Mouse (Mus musculus) R1 (cell line): ENCODE measurements around the gene Prune1.

Experiments used
- DNase-seq: peaks from one replicate; pipeline ENCODE4 v3.0.0-alpha.2; 2018; ENCODE audit warnings: low read depth, low spot score

Prune1 gene

DNA sequence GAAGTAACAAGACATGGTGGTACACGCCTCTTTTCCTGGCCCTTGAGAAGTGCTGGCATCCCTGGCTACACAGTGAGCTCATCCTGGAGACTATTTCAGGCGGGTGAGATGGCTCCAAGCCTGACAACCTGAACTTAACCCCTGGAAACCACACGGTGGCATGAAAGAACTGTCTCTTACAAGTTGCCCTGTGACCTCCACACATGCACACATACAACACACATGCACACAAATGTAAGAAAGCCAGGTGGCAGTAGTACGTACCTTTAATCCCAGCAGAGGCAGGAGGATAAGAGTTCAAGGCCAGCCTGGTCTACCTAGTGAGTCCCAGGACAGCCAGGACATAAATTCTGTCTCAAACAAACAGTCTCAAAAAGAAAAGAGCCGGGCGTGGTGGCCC is 42.9 kb downstream of the Prune1 start:
- peak; percentile 70 for DNase-seq

DNA sequence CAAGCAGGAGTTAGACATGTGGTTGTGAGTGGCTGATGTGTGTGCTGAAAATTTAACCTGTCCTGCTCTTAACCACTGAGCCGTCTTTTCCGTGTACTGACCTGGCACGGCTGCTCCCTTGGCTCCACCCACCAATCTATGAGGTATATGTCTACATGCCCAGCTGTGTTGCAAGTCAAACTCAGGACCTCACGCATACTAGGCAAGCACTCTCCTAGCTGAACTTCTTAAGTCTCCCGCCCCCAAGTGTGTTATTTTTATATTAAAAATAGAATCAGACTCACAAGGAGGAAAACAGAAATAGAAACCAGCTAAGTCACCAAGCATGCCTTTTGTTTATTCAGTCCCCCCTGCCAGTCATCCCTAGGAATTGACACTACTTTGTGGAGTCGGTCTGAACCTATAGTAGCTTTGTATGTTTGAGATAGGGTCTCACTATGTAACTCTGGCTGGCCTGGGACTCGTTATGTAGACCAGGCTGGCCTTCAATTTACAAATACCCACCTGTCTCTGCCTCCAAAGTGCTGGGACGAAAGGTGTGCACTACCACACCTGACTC is 44.3 kb downstream of the Prune1 start:
- DNase-seq: no peak

DNA sequence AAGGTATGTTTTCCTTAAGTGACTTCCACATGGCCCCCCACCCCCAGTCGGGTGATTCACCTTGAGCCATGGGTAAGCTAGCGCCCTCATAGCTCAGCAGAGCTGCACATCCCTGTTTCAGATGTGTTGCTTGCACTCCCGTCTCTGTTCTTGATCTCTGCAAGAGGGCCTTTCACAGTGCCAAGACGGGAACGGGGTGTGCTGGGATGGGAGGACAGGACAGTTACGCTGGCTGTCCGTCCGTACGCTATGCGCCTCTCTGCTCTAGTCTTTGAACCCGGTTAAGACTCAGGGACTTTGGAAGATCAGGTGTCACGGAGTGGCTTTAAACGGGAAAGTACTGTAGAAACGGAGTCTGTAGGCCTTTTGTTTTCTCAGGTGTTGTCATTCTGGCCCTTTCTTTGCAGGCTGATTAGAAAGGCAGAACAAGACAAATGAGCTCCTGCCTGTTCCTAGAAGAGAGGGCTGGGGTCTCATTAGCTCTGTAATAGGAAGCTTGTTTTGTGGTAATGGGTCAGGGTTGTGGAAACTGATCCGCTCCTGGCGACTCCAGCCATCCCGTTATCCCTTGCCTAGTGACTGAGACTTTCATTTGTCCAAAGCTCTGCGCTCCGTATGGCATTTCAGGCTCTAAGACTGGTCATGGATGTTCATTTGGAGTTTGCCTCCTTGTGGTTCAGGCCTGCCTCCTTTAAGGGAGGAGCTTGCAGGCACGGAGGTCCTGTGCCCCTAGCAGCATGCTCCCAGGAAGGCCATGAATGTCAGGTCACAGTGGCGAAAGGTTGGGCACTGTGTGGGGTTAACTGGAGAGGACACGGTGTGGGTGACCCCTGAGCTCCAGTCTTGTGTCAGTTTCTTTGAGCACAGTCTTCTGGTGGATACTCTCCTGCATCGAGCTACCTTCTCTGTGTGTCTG is 46.2 kb downstream of the Prune1 start:
- peak; percentile 29 for DNase-seq

DNA sequence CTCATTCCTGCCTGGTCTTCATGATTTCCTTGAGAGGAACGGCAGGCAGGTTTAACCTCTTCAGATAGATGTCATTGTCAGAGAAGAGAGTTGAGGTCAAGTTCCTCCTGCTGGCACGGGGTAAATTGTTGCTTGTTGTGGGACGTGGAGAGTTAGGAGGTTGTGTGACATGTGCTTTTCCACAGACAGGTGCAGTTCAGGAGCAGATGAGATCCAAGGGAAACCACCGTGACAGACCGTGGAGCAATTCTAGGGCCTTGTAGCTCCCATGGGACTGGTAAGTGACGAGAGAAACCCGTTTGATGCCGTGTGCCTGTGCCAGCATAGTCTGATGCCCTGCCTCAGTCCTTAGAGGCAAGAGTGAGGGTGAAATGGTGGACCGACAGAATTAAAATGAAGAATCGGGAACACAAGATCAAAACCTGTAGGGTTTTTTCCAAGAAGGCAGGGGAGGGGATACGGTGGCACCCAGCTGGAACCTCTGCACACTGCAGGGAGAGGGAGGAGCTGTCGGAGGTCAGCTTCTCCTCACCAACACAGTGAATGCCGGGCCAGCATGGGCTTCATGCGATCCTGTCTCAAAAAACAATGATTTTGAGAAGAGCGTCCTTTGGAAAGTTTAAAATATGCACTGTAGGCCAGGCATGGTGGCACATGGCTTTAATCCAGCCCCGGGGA is 48.4 kb downstream of the Prune1 start:
- peak; percentile 20 for DNase-seq

DNA sequence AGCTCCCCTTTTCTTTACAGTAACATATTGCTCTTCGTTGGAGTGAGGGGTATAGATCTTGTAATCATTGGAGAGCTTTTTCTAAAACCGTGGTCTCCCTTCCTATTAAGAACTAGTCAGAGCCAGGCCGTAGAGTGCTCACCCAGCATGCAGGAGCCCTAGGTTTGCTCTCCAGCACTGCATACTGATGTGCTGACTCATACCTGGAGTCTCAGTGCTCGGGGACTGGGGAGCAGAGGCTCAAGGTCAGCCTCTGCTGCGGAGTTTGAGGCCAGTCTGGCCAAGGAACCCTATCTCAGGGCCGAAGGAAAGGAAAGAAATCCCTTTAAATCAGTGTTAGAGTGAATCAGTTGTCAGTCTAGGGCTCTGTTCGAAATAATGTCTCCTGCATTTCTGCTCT is 49.1 kb downstream of the Prune1 start:
- DNase-seq: peak; percentile 81

DNA sequence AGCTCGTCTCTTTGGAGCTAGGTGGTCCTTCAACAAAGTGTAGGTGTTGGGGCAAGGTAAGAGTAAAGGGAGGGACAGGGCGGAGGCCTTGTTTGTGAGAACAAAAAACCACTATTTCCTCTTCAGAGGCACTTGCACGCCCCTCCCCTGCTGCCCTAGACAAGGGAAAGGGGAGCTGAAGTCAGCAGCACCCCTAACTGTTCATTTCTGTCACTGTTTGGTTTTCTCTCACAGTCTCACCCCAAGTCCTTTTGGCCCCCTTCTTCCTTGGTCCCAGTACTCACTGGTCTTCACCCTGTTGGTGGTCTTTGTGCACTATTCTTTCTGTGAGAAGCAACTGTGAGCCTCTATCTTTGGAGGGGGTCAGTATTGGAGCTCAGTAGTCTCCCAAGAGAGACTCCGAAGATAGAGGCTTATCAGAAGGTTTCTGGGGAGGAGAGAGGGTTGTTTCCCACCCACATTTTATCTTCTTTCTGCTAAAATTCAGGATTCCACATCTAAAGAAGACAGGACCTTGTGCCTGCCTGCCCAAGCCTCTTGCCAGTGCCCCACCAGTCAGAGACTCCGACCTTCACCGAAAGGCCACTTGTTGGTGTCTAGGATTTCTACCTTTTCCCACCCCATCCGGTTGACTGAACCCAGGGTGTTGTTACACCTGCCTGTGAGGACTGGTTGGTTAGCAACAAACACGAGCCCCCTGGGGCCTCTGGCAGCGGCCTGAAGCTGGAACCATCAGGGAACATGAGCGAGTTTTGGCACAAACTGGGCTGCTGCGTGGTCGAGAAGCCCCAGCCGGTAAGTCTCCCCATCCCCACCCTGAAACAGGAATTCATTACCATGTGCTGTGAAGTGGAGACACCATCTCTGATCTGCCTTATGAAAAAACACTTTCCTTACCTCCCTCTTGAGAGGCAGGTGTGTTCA is 50.3 kb downstream of the Prune1 start, which contains the start of gene Mllt11:
TSS of gene Mllt11 (minus strand) at position 874 of the 924 bp plus-strand sequence.
- peak; percentile 32 for DNase-seq

DNA sequence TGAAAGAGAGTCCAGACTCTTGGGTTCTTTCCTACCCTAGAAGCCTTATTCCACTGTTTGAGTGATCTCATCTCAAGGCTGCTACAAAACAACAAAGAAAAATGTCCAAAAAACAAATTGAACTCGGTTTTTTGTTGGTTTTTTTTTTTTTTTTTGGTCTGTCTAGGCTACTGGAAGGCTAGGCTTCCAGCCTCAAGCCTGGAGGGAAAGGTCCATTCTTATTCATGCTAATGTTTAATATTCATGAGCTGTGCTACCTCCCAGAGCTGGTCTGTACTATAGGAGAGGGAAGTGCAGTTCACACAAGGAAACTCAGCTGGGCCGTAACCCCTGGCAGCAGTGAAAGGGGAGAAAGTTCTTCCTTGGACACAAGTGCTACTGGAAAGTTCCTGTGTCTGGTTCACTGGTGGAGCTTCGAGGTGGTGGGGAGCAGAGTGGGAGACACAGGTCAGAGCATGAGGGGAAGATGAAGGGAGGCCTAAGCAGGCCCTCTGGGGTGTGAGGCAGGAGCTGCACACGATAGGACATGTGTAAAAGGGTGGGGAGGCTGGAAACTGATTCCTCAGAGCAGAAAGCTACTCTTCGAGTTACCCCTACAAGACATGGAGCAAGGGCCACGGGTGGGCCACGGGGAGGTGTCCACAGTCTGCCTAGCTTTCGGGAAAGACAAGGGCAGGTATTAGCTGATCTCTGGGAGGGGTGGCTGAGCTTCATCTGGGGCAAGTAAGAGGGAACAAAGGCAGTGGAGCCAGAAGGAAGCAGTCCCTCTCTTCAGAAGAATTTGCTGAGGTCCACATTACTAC is 51.2 kb downstream of the Prune1 start:
- peak; percentile 89 for DNase-seq

DNA sequence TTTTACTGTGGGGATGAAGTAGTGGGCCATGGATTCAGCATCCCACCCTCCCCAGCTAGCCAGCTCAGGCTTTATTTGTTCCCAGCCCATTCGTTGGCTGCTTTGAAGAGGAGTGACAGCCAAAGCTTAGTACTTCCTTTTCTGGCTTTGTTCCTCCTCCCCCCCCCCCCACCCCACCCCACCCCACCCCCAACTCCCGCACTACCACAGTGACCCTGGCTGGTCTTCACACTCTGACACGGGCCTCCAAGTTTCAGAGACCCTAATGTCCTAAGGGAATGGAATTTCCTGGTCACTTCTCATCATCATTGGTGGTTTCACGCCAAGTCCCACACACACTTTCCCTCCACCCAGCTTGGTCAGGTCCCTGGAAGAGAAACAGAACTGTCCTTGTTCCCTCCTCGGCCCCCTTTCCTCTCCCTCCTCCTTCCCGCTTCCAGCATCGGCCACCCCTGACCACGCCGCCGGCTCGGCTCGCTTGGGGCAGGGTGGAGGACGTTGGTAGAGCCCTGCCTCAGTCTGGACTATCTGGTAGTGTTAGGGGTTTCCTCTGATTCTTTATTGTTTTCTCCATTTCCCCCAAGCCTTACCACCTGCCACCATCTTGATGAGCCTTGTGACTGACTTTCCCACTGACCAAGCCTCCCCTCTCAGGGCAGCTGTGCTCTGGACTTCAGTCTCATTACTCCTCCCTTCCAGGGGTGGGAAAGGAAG is 51.9 kb downstream of the Prune1 start:
- no peak for DNase-seq

DNA sequence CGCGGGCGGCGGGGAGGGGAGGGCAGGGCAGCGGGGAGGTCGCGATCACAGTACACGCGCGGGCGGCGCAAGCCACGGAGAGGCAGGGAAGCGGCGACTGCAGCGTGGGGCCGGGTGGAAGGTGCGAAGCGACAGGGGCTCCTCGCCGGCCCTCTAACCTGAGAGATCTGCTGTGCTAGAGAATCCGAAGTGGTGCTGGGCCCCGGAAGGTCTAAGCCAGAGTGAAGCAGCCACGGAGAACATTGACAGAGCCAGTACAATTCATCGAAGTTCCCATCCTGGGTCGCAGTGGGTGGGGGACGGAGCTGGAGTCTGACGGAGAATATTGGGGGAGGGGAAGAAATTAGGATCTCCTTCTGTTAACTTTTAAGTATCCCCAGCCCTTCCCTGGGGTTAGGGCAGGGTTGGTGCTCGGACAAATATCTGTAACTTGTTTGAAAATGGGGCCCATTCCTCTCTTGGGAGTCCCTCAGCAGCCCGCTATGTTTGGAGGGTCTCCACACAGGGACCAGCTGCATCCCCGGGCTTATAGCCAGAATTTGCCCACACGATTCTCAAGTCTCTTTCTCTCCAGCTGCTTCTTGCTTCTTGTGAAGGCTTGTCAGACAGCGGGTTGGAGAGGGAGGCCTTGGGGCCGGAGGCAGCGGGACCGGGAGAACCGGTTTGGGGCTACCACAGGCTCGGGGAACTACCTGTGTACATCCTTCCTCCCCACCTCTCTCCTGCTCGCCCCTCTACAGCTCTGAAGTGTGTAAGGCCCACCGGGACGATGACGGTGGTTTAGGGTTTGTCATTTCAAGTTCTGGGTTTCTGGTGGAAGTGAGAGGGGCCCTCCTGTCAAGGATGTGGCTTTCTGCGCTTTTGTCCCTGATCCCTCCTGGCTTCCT is 52.7 kb downstream of the Prune1 start:
- DNase-seq: peak; percentile 63

DNA sequence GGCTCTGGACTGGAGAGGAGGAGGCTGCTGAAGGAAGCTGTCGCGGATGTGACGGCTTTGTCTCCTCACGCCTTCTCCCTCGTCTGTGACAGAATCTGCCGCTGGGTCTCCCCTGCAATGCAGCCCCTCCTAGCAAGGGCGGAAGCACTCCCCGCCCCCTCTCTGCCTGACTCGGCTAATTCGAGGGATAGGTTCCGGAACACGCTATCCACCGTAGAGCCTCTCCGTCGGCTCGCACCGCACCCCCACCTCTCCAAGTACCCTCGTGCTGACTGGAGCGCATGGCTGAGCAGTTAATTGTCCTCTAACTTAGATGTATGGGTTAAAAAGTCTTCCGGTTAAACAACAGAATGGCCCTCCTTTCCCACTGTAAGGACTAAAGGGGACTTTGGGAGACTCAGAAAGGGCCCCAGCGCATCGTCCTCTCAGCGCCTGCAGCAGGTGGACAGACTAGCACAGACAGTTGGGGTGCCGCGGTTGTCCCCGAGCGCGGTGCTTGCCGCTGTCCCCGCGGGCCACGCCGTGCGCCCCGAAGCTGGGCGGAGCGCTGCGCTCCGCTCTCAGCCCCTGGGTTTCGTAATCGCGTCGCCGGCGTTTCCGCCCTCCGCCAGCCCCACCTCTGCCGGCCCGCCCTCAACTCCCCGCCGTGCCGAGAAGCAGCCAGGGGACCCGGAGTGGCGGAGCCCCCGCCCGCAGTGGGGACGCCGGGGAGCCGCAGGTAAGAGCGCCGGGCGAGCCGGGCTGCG is 53.6 kb downstream of the Prune1 start, which contains the start of gene Cdc42se1:
TSS of gene Cdc42se1 (plus strand) at position 585 of the 746 bp plus-strand sequence.
- DNase-seq: peak; percentile 94

DNA sequence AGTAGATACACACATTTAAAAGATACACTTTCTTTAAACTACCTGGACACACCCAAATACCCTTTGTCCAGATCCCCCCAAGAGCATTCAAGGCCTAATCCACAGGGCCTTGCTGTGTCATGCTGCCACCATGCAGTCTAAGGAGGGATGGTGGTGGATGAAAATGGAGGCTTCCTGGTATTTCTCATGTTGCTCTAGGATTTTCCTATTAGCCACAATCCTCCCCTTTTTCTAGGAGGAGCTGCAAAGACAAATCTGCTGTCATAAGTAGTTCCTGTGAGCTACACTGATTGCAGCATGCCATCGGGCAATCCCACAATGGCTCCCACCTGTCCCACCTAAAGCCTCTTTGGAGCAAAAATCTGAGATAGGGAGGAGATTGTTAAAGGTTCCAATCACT is 54.7 kb downstream of the Prune1 start:
- DNase-seq: no peak

DNA sequence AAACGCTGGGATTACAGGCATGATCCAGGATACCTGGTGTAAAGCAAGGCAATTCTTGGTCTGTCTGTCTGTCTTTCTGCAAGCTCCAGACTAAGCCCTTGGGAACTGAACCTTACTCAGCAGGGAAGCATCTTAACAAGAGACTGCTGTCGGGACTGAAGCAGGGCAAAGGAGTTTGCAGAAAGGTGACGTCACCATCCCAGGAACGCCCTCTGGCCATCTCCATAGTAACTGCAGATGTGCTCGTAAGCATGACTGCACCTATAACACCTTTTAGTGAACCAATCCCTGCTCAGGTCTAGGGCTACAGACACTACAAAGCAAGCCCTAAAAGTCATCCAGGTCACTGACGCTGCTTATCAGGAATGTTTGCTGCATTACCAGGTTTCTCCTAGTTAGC is 57.6 kb downstream of the Prune1 start:
- DNase-seq: peak; percentile 97

DNA sequence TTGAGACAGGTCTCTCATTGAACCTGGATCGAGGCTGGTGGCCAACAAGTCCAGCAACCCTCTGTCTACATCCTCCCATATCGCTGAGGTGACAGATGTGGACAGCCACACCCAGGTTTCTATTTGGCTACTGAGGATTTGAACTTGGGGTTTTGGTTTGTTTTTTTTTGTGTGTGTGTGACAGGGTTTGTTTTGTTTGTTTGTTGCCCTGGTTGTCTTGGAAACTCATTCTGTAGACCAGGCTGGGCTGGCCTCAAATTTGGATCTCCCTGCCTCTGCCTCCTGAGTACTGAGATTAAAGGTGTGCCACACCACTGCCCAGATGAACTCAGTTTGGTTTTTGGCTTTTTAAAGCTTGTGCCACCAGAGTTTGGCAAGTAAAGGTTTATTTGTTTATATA is 58.8 kb downstream of the Prune1 start:
- DNase-seq: peak; percentile 38

DNA sequence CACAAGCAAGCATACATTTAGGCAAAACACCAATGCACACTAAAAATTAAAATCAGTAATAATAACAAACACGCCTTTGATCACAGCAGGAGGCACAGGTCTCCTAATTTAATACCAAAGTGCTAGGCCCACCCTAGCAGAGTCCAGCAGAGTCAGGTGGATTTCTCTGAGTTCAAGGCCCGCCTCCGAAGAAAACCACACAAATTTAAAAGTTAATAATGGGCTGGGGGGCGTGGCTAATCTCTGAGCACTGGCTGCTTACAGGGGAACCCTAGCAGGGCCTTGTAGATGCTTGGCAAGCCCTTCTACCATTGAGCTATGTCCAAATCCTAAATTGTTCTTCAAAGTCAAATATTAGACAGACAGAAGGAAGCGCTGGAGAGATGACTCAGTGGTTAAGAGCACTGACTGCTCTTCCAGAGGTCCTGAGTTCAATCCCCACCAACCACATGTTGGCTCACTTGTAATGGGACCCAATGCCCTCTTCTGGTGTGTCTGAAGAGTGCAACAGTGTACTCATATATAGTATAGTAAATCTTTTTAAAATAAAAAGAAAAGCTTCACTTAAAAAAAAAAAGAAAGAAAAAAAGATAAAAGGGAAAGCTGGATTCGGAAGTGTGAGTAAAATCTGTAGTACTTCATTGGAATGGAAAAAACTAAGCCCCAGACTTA is 63.3 kb downstream of the Prune1 start:
- peak; percentile 81 for DNase-seq

DNA sequence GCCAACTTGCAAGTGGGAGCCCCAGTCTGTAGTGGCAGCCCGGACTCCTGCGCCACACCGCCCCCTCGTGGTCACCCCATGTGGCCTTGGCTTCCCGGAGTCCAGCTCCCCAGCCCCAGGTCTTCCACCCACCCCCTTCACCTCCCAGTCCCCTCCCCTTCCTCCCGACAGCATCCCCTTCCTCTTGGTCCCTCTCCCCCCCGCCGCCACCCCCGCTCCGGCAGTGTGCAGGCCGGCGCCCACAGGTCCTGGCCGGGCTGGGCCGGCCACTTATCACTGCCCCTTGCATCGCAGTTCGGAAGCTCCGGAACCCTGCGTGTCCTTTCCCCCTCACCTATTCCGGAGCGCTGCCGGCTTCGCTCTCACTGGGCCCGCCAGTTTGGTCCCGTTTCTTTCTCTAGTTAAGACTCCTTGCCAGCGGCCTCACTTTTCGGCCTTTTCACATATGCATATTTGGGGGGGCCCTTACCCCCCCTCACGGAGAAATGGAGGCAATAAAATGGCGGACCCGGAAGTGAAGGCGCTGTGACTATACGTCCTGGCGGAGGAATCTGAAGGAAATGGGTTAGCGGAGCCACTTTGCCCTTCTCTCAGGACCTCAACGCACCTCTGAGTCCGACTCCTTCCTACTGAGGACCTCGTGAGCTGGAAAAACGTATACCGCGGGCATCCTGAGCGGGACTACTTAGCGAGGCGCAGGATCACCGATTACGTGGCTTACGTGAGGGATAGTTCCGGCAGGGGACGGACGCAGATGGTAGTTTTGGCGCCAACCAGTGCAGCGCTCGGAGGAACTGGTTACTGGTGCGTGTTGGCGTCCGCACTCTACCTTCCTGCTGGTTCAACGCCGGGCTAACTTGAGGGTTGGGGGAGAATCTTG is 64.4 kb downstream of the Prune1 start, which contains the start of gene Gabpb2:
TSS of gene Gabpb2 (minus strand) at position 662 of the 880 bp plus-strand sequence.
- peak; percentile 98 for DNase-seq

DNA sequence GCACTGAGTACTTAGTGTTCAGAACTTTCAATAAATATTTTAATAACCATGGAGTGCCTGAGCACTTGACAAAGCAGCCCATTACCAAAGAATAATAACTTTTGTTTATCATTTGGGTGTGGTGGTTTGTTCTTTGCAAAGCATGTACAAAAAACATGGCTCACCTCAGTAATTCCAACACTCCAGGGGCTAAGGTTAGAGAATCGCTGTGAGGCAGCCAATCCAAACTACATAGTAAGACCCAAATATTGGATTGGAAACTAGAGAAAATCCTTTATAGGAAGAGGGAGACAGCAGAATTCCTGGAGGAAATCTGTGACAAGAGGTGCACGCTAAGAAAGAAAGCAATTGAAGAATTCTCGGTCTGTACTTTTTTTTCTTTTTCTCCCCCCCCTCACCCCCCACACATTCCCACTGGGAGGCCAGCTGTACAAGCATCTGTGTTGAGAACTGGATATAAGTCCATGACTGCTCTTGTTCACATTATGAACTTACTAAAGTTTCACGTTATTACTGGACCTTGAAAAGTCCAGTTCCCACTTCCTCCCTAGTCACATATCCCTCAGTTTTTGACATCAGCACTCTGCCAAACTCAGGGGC is 65.1 kb downstream of the Prune1 start:
- no peak for DNase-seq
